Mouse (Mus musculus): ENCODE data around the gene Rcsd1. TPM values are rescaled to one million over a fixed set of nuclear protein-coding genes. Genes with fewer than 3 reads are reported as not detected.
A peak's percentile ranks its signal among the peaks of the same experiment; 100 is the strongest.

Gene Rcsd1
- polyA plus RNA-seq, 1 experiment from 2014 or later: 13.9 TPM

DNA sequence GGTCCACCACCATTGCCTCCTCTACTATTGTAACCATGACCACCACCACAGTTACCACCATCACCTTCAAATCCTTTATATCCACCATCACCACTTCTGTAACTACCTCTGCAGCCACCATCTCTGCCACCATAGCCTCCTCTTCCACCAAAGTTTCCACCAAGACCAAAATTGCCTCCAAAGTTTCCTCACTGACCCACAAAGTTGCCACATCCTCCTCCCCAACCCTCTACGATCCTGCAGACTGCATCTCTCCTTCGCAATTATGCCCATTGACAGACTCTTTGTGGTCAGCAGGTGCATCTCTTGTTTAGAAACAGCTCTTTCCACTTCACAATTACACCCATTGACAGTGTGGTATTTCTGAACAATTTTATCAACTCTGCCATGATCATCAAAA, 25.3 kb upstream of the Rcsd1 start:
- Histone ChIP-seq H3K27ac (no peak overlapping the region), H3K9me3 (no peaks in the 10 kb centered on the region), H3K4me1 (no peaks in the 10 kb centered on the region), H3K36me3 (no peaks in the 10 kb centered on the region), H3K4me2 (no peak overlapping the region), H3K27me3 (no peaks in the 10 kb centered on the region; the same call in 1 of the 2 replicates), H3K4me3 (no peak overlapping the region), H3K9ac (no peak overlapping the region)
- WGBS: 84% methylated on average over 2 of the region's 2 CpGs
- no peak for ATAC-seq (ENCODE audit: insufficient number of reproducible peaks, insufficient read depth, low FRiP score, low TSS enrichment, low read depth)

DNA sequence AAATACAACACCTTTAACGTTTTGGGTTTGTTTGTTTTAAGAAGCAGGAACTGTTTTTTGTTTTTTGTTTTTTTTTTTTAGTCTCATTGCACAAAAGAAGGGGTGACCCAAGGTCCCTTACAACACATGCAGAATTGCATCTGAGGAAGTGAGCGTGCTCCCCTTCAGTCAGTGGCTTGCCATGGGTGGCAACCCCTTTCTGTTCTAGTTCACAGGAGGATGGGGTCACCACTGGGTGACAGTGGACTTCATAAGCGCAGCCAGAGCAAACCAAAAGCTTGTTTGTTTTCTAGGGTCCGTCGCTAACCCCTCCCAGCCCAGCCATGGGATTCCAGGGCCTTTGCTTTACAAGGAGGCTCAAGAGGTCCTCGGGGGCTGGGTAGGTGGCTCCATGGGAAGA, 22.0 kb upstream of the Rcsd1 start:
- Histone ChIP-seq H3K9me3 (no peaks in the 10 kb centered on the region), H3K27me3 (no peaks in the 10 kb centered on the region; the same call in 1 of the 2 replicates), H3K4me2 (no peak overlapping the region), H3K27ac (no peak overlapping the region), H3K4me3 (no peak overlapping the region), H3K4me1 (no peaks in the 10 kb centered on the region; the same call in 1 of the 2 replicates), H3K9ac (no peak overlapping the region), H3K36me3 (no peaks in the 10 kb centered on the region)
- WGBS: 71% methylated on average over 6 of the region's 6 CpGs
- no peak for ATAC-seq (ENCODE audit: insufficient number of reproducible peaks, insufficient read depth, low FRiP score, low TSS enrichment, low read depth)

DNA sequence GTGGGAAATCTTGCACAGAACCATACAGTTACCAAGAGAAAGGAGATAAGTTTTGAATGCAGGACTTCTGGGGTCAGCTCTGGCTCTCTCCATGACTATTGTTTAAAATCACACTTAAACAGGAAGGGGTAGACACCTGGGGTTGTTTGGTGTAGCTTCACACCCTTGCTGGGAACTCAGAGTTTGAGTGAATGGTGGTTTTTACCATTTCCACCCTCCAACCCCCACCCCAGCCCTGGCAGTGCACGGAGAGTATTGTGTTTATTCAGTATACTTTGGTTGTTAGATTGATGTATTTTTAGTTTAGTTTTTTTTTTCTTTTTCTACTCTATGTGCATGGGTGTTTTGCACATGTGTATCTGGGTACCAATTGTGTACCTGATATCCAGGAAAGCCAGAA, 20.6 kb upstream of the Rcsd1 start:
- Histone ChIP-seq H3K4me2 (no peak overlapping the region), H3K4me1 (no peaks in the 10 kb centered on the region; the same call in 1 of the 2 replicates), H3K9ac (no peak overlapping the region), H3K9me3 (no peaks in the 10 kb centered on the region), H3K4me3 (no peak overlapping the region), H3K36me3 (no peaks in the 10 kb centered on the region), H3K27me3 (no peaks in the 10 kb centered on the region; the same call in 1 of the 2 replicates), H3K27ac (no peak overlapping the region)
- no peak for ATAC-seq (ENCODE audit: insufficient number of reproducible peaks, insufficient read depth, low FRiP score, low TSS enrichment, low read depth)
- WGBS: 43% methylated on average over 1 of the region's 1 CpGs

DNA sequence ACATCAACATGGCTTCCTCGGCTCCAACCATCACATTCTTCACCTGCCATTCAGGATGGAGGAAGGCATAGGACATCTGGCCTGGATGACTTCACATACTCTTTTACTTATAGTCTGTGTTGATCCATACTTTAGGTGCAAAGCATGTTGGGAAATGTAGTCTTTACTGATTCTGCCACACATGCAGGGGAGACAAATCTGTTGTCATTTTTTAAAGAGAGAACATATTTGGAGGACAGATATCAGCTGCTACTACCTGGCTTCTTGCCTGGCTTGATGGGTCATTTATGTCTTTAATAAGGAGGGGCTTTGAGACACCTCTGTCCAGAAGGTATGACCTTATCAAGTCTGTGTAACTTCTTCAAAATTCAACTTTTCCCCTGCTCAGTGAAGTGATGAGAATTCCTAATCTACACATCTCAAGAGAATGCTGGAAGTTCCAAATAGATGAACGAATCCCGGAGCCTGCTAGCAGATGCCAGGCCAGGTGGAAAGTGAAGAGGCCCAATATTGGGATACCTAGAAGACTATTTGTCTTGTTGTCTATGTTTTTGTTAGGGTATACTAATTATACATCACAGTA, 18.6 kb upstream of the Rcsd1 start:
- no peak for ATAC-seq (ENCODE audit: insufficient number of reproducible peaks, insufficient read depth, low FRiP score, low TSS enrichment, low read depth)
- Histone ChIP-seq H3K4me3 (no peak overlapping the region), H3K9ac (no peak overlapping the region), H3K27me3 (no peaks in the 10 kb centered on the region), H3K36me3 (no peaks in the 10 kb centered on the region), H3K4me2 (no peak overlapping the region), H3K27ac (no peak overlapping the region), H3K9me3 (no peaks in the 10 kb centered on the region), H3K4me1 (peaks cover 3% of the 10 kb centered on the region)
- WGBS: 81% methylated on average over 3 of the region's 3 CpGs

DNA sequence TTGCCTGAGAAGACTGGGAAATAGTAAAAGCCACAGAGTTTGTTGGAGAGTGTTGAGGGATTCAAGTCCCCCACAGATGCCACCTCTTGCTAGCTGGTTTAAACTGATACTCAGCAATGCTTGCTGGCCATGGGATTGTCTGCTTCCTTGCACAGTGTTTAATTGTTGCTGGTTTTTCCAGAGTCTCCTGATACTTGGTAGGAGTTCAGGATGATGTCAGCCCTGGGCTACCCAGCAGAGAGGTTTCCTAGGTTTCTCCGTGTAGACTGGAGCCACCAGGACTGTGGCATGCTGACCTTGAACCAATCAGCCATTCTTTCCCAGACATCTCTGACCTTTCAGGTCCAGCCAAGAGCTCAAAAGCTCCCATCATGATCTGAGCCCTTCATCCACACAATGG, 17.4 kb upstream of the Rcsd1 start:
- Histone ChIP-seq H3K36me3 (no peaks in the 10 kb centered on the region), H3K27ac (no peak overlapping the region), H3K27me3 (no peaks in the 10 kb centered on the region), H3K4me2 (no peak overlapping the region), H3K9me3 (no peaks in the 10 kb centered on the region), H3K9ac (no peak overlapping the region), H3K4me3 (no peak overlapping the region), H3K4me1 (peaks cover 3% of the 10 kb centered on the region)
- WGBS: 48% methylated on average over 1 of the region's 1 CpGs
- ATAC-seq (ENCODE audit: insufficient number of reproducible peaks, insufficient read depth, low FRiP score, low TSS enrichment, low read depth): no peak

DNA sequence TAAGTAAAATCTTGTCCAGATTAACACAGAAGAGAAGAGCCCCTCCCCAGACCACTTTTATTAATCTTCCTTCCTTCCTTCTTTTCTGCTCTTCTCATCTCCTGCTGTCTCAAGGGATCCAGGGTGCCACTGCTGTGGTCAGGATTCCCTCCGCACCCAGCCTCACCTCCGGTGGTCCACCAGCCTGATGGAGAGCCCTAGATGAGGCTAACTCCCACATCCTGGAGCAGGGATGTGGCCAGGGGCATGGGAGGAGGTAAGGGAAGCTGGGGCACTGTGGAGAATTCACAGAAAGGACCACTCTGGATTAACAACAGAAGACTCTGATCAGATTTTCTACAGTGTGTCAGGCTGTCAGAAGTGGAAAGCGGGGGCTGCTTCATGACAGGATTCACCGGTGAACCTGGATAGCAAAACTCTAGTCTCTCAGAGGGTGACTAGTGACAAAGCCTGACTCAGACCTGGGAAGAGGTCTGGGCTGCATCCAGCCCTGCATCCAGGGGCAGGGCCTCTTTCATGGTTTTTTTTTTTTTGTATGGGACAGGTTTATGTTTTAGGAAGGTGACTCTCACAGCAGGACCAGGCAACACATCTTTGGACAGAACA, 15.6 kb upstream of the Rcsd1 start:
- Histone ChIP-seq H3K4me2 (no peak overlapping the region), H3K27ac (no peak overlapping the region), H3K27me3 (no peaks in the 10 kb centered on the region), H3K9me3 (no peaks in the 10 kb centered on the region), H3K36me3 (no peaks in the 10 kb centered on the region), H3K4me3 (no peak overlapping the region), H3K9ac (no peak overlapping the region), H3K4me1 (peaks cover 3% of the 10 kb centered on the region)
- no peak for ATAC-seq (ENCODE audit: insufficient number of reproducible peaks, insufficient read depth, low FRiP score, low TSS enrichment, low read depth)
- 85% methylated on average over 4 of the region's 4 CpGs for WGBS

DNA sequence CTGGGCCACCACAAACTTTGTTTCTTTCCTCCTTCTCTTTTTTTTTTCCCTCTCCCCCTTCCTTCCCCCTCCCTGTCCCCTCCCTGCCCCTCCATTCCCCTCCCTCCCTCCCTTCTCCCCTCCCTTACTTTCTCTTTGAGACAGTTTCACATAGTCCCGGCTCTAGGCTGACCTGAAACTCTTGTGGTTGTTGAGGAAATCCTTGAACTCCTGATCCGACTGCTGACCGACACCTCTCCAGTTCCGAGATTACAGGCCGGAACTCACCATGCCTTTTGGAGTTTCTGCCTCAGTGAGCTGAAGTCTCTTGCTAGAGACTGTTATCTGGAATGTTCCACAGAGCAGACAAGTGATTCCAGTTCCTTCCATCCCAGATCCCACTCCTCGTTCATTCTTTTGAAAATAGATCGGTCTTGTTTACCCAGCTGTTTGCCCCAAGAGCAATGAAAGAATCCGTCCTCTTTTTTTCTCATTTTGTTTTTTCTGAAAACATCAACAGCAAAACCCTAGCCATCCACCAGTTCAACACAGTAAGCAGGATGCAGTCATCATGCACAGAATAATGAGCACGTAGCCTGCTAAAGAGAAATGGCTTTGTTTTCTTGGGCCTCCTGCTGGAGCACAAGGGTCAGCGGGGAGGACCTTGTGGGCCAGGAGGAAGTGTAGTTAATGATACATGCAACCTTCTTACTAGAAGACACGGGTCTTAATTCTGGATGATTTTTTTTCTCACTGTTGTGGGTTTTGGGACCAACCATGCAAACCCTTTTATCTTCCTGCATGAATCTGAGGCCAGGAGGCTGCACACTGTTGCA, 14.9 kb upstream of the Rcsd1 start:
- H3K9me3 ChIP-seq: no peaks in the 10 kb centered on the region
- no peaks in the 10 kb centered on the region for H3K27me3 ChIP-seq
- H3K36me3 ChIP-seq: no peaks in the 10 kb centered on the region
- ATAC-seq (ENCODE audit: insufficient number of reproducible peaks, insufficient read depth, low FRiP score, low TSS enrichment, low read depth): no peak
- 55% methylated on average over 11 of the region's 11 CpGs for WGBS
- peaks cover 3% of the 10 kb centered on the region for H3K4me1 ChIP-seq
- no peak overlapping the region for H3K4me2 ChIP-seq
- no peak overlapping the region for H3K9ac ChIP-seq
- H3K4me3 ChIP-seq: no peak overlapping the region
- no peak overlapping the region for H3K27ac ChIP-seq

DNA sequence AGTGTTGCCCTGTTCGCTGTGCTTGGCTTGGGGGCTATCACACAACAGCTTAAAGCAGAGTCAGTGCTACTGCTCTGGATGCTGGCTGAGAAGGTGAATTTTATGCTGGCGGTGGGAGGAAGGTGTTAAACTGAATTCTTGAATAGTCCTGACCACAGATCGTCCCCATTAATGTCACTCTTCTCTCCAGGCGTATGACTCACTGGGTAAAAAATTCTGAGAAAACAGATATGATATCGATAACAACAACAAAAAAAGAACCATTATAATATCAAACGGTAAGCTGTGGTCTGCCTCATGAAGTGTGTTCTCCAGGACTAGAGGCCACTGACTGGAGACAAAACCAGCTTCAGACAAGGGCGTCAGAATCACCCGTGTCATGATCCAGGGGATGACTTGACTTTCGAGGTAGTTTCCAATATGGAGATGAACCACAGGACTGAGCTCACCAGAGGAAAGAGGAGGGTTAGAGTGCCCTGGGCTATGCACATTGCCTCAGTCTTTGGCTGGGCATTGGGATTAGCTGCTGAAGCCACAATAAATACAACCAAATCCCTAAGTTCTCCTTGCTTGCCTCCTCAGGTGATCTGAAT, 13.1 kb upstream of the Rcsd1 start:
- Histone ChIP-seq H3K4me3 (no peak overlapping the region), H3K4me2 (no peak overlapping the region), H3K9ac (no peak overlapping the region), H3K4me1 (peaks cover 15% of the 10 kb centered on the region), H3K36me3 (no peaks in the 10 kb centered on the region), H3K27ac (no peak overlapping the region), H3K27me3 (no peaks in the 10 kb centered on the region), H3K9me3 (no peaks in the 10 kb centered on the region)
- ATAC-seq (ENCODE audit: insufficient number of reproducible peaks, insufficient read depth, low FRiP score, low TSS enrichment, low read depth): no peak
- WGBS: 89% methylated on average over 9 of the region's 9 CpGs

DNA sequence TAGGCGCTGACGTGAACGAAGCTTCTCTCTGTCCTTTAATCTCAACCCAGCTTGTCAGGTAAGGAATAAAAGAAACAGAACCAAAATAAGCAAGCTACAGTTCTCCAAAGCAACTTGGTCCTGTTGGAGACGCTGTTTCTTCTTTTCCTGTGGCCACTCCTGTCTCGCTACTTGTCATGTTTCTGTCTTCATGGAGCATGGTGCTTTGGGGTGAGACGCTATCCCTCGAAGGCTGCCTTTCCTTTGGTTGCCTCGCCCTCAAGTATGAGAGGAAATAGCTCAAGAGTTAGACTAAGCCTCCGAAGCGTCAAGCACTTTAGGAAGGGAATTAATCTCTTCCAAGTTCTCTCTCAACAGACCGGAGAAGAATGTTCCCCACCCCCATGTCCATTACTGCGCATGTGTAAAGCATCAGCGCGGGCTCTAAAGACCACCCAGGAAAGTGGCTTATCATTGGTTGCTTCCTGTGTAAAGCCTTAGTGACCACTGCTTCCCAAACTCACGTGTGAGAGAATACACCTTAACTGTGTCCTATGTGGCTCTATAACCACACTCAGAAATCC, 9.1 kb upstream of the Rcsd1 start:
- Histone ChIP-seq H3K27me3 (no peaks in the 10 kb centered on the region), H3K4me2 (no peak overlapping the region), H3K9ac (no peak overlapping the region), H3K9me3 (no peaks in the 10 kb centered on the region), H3K27ac (no peak overlapping the region), H3K36me3 (no peaks in the 10 kb centered on the region), H3K4me1 (peaks cover 15% of the 10 kb centered on the region; the same call in 1 of the 2 replicates), H3K4me3 (no peak overlapping the region)
- no peak for ATAC-seq (ENCODE audit: insufficient number of reproducible peaks, insufficient read depth, low FRiP score, low TSS enrichment, low read depth)
- WGBS: 69% methylated on average over 15 of the region's 15 CpGs

DNA sequence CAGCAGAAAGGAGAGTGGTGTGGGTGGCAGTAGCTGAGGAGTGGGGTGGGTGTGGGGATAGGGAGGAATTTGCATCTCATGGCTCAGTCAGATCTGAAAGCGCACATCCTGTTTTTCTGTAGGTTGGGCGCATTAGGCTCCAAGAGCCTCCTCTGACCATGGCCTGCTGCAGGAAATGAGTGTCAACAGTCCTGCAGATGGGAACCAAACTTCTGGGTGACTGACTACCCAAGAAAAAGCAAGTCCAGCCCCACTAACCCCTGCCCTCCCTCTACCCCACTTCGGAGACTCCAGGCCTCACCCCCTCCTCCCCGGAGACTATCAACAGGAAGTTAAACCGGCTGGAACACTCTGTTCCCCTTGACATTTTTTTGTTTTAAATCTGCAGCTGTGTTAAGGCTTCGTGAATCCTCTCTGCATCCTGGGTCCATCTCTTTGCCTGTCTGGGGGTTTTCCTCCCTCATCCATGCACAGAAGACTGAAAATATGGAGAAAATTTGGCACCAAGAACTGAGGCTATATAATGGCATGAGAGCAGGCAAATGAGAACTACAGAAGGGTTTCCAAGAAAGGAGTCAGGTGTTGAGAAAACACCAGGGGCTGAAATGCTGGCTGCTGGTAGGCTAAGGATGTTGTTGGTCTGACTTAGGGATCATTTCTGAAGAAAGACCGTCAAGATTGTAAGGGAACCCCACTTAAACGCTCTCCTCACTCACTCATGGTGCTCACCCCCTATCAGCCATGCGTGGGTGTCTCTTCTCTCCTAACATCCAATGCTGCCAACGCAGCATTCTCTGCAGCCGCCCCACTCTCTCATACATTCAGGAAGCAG, 8.4 kb upstream of the Rcsd1 start:
- no peak overlapping the region for H3K4me3 ChIP-seq
- no peaks in the 10 kb centered on the region for H3K36me3 ChIP-seq
- H3K9me3 ChIP-seq: no peaks in the 10 kb centered on the region
- WGBS: 50% methylated on average over 11 of the region's 11 CpGs
- no peak overlapping the region for H3K4me2 ChIP-seq
- no peak overlapping the region for H3K9ac ChIP-seq
- H3K4me1 ChIP-seq: peaks cover 15% of the 10 kb centered on the region; the same call in 1 of the 2 replicates
- no peaks in the 10 kb centered on the region for H3K27me3 ChIP-seq
- H3K27ac ChIP-seq: peak overlapping the region; percentile 48; the same call in 1 of the 2 replicates
- no peak for ATAC-seq (ENCODE audit: insufficient number of reproducible peaks, insufficient read depth, low FRiP score, low TSS enrichment, low read depth)

DNA sequence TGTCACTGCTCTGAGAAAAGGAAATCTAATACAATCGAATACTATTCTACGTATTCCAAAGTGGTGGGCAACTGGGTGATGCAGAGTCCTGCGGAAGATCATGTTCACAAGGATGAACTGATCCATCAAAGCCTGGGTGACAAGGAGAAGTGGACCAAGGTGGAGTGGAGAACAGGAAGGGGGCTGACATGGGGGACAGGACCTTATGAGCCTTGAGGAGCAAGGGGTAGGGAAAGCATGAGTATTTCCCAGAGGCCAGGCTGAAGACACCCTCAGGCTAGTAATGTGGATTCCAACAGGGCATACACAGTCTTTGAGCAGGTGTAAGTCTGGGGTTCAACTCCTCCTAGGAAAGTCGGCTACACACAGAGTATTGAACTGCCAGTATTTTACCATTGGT, 6.9 kb upstream of the Rcsd1 start:
- no peak for ATAC-seq (ENCODE audit: insufficient number of reproducible peaks, insufficient read depth, low FRiP score, low TSS enrichment, low read depth)
- no peak overlapping the region for H3K4me3 ChIP-seq
- WGBS: 82% methylated on average over 4 of the region's 4 CpGs

More for the DNA sequence above, 6.9 kb upstream of the Rcsd1 start:
- H3K9ac ChIP-seq: no peak overlapping the region
- H3K4me2 ChIP-seq: no peak overlapping the region
- H3K4me1 ChIP-seq: peaks cover 15% of the 10 kb centered on the region; the same call in 1 of the 2 replicates
- H3K9me3 ChIP-seq: no peaks in the 10 kb centered on the region
- H3K36me3 ChIP-seq: no peaks in the 10 kb centered on the region
- H3K27me3 ChIP-seq: no peaks in the 10 kb centered on the region
- no peak overlapping the region for H3K27ac ChIP-seq
